Mouse (Mus musculus) cortical plate, adult 2 months (tissue): ENCODE measurements around the gene Rps6ka2.

Experiments
- CTCF ChIP-seq: fragments of 200-500 bp; IDR thresholded peaks from 2 replicates; pipeline ENCODE4 v1.5.1; 2011; ENCODE audit warnings: mild to moderate bottlenecking, control low read depth, low read length; ENCODE audit not compliant: insufficient read depth; ENCODE audit errors: extremely low read depth
- POLR2A ChIP-seq: fragments of 200-500 bp; IDR thresholded peaks from 2 replicates; pipeline ENCODE4 v1.6.1; 2011; ENCODE audit warnings: mild to moderate bottlenecking, low read length, control low read depth; ENCODE audit not compliant: insufficient read depth; ENCODE audit errors: extremely low read depth

- TF ChIP-seq CTCF (no peak), POLR2A (no peak)
Measured at GRCm38 (mm10) chr17:7265291-7265690, 95.4 kb downstream of the Rps6ka2 start.
